Mouse (Mus musculus) liver, embryonic 14.5 days (tissue): ENCODE measurements around the gene Gria3.

Source experiments
- CTCF ChIP-seq: IDR thresholded peaks from 2 replicates; pipeline ENCODE4 v1.5.1; 2016; ENCODE audit warnings: antibody characterized with exemption, low read depth, control low read depth
- EP300 ChIP-seq: IDR thresholded peaks from 2 replicates; pipeline ENCODE4 v1.6.1; 2016; ENCODE audit warnings: antibody characterized with exemption, low read depth

DNA sequence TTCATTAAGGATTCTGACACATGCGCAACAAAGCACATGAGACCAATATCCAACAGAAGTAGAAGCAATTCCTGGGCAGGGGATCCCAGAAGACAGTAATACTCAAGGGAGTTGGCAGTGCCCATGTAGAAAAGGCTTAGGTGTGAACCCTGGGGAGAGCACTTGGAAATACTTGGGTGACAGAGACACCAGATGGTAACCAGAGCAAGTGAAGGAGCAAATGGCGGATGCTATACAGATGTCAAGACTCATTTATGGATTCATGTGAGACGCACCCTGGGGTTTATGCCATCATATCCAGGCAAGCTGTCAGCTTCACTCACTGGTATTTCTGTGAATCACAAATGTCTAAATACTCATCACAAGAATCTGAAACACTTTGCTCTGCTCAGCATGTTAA lies 187.0 kb downstream of the Gria3 start:
- no peak for TF ChIP-seq CTCF
- no peak for TF ChIP-seq EP300
